Mouse (Mus musculus): ENCODE measurements at regions not wholly inside any gene's neighbourhood (a gene's known extent, or its start where the extent isn't known, plus 50 kb on each side); places are given as distances from the start of the nearest gene placed in this dataset.
A peak's percentile ranks its signal among the peaks of the same experiment; 100 is the strongest.

- DNase-seq (ENCODE audit: low spot score): no peak
Measured at GRCm38 (mm10) chr8:34372666-34372980, 261.1 kb upstream of the Gm10131 start.

DNA sequence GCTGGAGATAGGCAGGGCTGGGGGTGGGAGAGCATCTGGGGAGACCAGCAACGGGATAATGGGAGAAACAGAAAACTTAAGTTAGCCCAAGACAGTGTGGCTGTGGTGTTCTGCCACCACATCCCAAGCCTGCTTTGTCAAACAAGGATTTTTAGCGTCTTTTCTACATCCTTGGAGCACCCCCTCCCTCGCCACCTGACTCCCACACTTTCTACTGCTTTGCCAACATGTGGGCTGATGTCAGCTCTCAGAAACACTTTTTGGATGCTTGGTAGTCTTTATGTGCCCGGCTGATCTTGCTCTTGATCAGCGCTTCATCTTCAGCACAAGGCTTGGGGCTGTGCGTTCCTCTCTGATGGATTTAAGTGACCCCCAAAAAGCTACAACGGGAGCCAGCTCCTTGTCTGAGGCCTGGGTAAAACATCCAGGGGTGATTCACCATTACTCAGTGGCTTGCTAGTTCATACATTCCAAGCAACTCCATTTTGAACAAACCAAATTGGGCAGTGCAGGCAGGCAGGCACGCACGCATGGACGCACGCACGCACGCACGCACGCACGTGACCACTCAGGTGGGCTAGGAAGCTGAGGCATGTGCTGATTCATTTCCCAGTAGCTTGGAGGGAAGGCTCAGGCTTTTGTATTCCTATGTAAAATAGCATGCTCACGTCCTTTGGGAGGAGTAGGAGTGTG, 260.6 kb upstream of the Gm10131 start:
- DNase-seq (ENCODE audit: low spot score): no peak

GRCm38 (mm10) chr8:34371391-34371790, 259.9 kb upstream of the Gm10131 start:
- DNase-seq (ENCODE audit: low spot score): no peak

GRCm38 (mm10) chr8:34368556-34368955, 257.0 kb upstream of the Gm10131 start:
- no peak for DNase-seq (ENCODE audit: low spot score)

DNA sequence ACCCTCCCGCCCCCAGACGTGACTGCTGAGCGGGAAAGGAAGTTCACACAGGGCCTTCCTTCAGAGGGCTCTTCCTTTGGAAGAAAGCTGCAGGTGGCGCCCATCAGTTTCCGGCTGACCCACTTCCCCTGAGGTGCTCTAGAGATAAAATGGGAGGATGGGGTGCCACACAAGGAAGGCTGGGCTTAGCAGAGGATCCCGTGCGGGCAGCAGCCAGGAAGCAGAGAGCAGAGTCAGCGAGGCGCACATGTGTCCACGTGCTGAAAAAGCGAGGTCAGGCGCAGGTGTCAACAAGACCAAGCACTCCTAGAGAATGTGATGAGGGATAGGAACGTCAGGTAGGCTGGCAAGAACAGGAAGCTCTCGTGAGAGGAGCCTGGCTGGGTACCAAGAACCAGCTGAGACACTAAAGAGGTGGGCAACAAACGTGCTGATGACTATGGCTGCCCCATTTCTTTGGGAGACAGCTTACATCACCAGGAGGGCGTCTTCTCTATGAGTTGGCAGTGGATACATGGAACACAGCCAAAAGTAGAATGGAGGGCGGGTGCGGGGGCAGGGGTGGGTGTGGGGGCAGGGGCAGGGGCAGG, 253.0 kb upstream of the Gm10131 start:
- DNase-seq (ENCODE audit: low spot score): no peak

GRCm38 (mm10) chr8:34363679-34364078, 252.1 kb upstream of the Gm10131 start:
- no peak for DNase-seq (ENCODE audit: low spot score)

- DNase-seq (ENCODE audit: low spot score): no peak
Measured at GRCm38 (mm10) chr8:34363131-34363530, 251.6 kb upstream of the Gm10131 start.

DNA sequence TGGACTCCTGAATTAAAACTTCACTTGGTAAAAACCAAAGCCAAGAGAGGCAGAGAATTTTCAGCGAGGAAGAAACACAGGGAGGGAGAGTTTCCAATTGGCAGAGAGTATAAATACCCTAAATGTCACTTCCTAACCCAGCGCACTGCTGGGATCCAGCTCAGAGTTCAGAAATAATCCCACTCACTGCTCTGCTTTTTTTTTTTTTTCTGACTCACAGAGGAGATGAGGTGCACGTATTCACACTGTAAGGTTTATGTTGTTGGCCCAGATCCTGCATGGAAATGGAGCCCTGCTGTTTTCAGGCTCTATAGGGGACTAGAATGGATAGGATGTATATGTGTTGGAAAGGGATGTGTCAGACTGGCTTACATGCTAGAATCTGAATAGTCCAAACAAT, 249.8 kb upstream of the Gm10131 start:
- no peak for DNase-seq (ENCODE audit: low spot score)

DNA sequence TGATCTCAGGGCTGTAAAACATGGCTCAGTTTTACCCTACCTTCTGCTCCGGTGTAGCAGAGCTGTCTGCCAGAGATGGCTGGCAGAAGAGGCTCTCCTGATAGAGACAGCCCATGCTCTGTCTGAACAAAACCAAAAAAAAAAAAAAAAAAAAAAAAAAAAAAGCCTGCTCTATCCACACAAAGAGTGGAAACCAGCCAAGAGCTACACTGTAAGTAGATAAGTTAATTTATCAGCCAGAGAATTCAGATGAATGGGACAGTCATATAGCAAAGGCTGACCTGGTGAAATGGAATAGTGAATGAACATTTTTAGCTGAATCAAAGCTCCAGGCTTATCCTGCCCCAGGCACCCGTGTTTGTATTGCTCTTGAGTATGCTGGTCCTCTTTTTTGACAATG, 248.2 kb upstream of the Gm10131 start:
- DNase-seq (ENCODE audit: low spot score): no peak

- no peak for DNase-seq (ENCODE audit: low spot score)
Measured at GRCm38 (mm10) chr8:34355059-34355458, 243.5 kb upstream of the Gm10131 start.

- DNase-seq (ENCODE audit: low spot score): no peak
Measured at GRCm38 (mm10) chr8:34353140-34353855, 241.8 kb upstream of the Gm10131 start.

DNA sequence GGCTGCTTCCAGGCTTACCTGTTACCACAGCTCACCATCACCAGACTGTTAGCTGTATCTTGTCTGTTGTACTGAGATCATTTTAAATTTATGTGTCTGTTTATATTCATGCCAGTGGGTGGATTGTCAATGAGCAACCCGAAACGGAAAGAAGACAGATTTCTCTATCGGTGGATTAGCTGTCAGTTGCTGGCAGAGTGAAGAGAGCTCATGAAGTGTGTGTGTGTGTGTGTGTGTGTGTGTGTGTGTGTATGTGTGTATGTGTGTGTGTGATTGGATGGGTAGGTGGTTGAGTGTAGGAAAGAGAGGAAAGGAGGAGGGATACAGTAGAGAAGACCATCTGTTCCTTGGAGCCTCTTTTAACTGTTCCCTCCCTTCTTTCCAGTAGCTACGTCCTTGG, 223.3 kb upstream of the Gm10131 start:
- no peak for DNase-seq (ENCODE audit: low spot score)

- DNase-seq (ENCODE audit: low spot score): no peak
Measured at GRCm38 (mm10) chr8:34331673-34332072, 220.1 kb upstream of the Gm10131 start.

GRCm38 (mm10) chr8:34326614-34326965, 215.1 kb upstream of the Gm10131 start:
- DNase-seq (ENCODE audit: low spot score): no peak

GRCm38 (mm10) chr8:34325841-34326613, 214.5 kb upstream of the Gm10131 start:
- DNase-seq (ENCODE audit: low spot score): no peak

GRCm38 (mm10) chr8:34320158-34320587, 208.6 kb upstream of the Gm10131 start:
- no peak for DNase-seq (ENCODE audit: low spot score)

DNA sequence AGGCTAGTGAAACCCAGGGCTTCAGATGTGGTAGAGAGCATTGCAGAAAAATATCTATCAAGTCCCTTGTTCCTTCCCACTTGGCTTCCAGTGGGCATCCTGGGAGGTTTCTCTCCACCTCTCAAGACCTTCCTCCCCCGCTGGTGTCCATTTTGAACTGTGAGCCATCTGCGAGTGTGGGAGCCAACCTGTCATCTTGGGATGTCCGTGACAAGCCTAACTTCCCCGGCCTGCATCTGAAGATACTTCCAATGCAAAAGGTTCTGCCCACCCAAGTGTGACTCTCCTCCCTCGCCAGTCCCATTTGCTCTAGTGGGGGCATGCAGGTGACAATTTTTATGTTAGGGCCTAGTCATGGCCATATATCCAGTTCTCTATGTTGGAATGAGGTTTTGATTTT, 208.2 kb upstream of the Gm10131 start:
- DNase-seq (ENCODE audit: low spot score): no peak

DNA sequence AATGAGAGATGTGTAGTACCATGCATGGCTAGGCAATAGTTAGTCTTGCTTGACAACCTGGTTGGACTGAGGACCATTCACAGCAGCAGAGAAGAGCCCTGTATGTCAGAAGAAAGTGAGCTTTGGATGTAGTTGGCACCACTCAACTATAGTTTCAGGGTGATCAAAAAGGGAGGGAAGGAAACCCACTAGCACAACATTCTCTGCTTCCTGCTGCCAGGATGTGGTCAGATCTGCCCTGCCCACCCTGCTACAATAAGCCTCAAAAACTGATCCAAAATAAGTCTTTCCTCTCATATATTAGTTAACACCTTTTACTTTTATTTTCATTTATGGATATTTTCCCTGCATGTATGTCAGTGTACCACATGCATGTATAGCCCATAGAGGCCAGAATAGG, 203.7 kb upstream of the Gm10131 start:
- DNase-seq (ENCODE audit: low spot score): peak; percentile 22

DNA sequence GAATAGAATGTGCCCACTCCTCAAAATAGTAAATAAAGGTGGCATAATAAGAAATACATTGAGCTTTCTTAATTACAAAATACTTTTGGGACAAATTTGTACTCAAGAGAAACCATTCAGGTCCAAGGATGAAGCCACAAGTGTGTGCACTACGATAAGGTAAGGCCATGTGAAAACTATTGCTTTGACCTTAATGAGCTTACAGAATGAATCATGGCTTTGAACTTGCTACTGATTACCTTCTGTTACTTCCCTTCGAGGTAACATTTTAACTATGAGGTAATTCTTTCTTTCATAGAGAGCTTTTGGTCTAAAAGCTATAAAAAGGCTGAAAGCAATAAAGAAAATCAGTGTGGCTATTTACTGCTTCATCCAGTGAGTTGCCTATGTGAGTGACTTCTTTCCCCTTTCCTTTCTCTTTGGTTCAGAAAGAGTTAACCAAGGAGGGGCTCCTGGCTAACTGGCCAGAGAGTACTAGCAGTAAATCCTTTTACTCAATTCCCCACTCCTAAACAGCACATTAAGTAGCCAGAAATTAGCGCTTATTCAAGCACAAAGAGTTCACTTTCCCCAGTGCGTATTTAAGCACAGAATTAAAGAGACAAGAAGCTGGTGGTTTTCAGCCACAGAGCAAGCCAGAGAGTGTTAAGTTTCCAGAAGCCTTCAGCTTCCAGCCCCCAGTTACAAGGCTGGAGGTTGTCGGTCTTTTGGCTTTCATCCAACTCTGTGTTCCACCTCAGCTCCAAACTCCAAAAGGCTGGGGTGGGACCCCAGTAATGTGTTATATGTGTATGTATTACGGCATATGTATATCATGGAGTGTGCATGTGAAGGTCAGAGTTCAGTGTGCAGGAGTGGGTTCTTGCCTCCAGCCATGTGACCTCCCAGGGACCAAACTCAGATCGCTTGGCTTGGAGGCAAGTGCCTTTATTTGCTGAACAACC, 194.3 kb upstream of the Gm10131 start:
- DNase-seq (ENCODE audit: low spot score): no peak

- no peak for DNase-seq (ENCODE audit: low spot score)
Measured at GRCm38 (mm10) chr8:34303815-34304214, 192.3 kb upstream of the Gm10131 start.

GRCm38 (mm10) chr8:34300331-34300903, 188.9 kb upstream of the Gm10131 start:
- DNase-seq (ENCODE audit: low spot score): no peak
